12 mouse cellular contexts compared by ENCODE assay signal in the genomic region with DNA sequence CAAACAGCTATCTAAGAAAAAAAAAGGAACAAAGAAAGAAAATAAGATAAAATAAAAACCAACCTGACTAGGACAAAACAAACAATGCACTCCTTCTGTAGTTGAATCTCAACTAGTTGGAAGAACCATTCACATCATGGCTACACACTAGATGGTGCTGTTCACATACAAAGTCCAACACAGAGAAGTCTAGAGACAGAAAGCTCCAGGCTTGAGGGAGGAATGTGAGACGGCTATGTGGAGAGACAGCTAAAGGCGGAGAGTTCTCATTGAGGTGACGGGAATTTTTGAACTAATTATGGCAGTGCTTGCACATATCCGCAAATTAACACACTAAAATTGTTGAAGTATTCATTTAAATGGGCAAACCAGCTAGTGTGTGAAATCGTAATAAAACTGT. TPM values are rescaled to one million over a fixed set of nuclear protein-coding genes. Genes with fewer than 3 reads are reported as not detected.
A peak's percentile ranks its signal among the peaks of the same experiment; 100 is the strongest.
DNase-seq lines count a peak whose midpoint lies in the region; ATAC-seq and TF ChIP-seq lines count a peak whose summit lies in the region.
"Had no signal": no experiment of that assay in that cellular context is flagged by ENCODE, and none has a peak within 500 bp of the region (broad histone marks: within the 10 kb centered on the region; RNA-seq: fewer than 3 reads in every experiment).

No protein-coding gene starts in this region.

- no peak overlapping the region for H3K4me2 ChIP-seq in heart, postnatal 0 days (ENCODE audit: low read depth, low read length)
- H3K4me2 ChIP-seq: embryonic facial prominence, embryonic 13.5 days; intestine, embryonic 15.5 days; liver, embryonic 11.5 days had no signal

- no peaks in the 10 kb centered on the region for H3K4me1 ChIP-seq in heart, postnatal 0 days (ENCODE audit: control insufficient read depth, insufficient read depth)
- H3K4me1 ChIP-seq: intestine, embryonic 15.5 days had no signal

- DNase-seq in heart, postnatal 0 days (ENCODE audit: low spot score) = peak; percentile 18
- no peak for DNase-seq in heart, postnatal 4 days
- DNase-seq in lung, postnatal 36 days = peak; percentile 32
- no peak for DNase-seq in lung, postnatal 25 days (ENCODE audit: low spot score)
- DNase-seq in NIH3T3 (ENCODE audit: low read depth) = peak; percentile 32
- DNase-seq in induced T-regulatory cell, adult 2 months (ENCODE audit: low read depth) = peak; percentile 13
- DNase-seq: cerebellum, adult 8-10 months had no signal

- H3K9me3 ChIP-seq in heart, postnatal 0 days (replicated peaks; ENCODE audit: control insufficient read depth, low read length) = no peaks in the 10 kb centered on the region
- H3K9me3 ChIP-seq: embryonic facial prominence, embryonic 13.5 days; intestine, embryonic 15.5 days had no signal

- peak; percentile 49 for TF ChIP-seq CTCF in heart, postnatal 0 days (IDR thresholded peaks at IDR 0.05; ENCODE audit: low read depth)

- no peak overlapping the region for H3K9ac ChIP-seq in heart, postnatal 0 days (replicated peaks; ENCODE audit: low read depth, low read length)
- H3K9ac ChIP-seq: embryonic facial prominence, embryonic 13.5 days; intestine, embryonic 15.5 days had no signal

- no peak for TF ChIP-seq EP300 in heart, postnatal 0 days (IDR thresholded peaks at IDR 0.05; ENCODE audit: low read depth)

- H3K27ac ChIP-seq in heart, postnatal 0 days (ENCODE audit: low read depth) = no peak overlapping the region
- H3K27ac ChIP-seq: embryonic facial prominence, embryonic 13.5 days; intestine, embryonic 15.5 days had no signal

- no peak for ATAC-seq in heart, postnatal 0 days (ENCODE audit: insufficient read depth, low read depth)
- ATAC-seq in erythroid progenitor cell, adult 5-6 weeks (replicated peaks; ENCODE audit: low FRiP score, poor library complexity, severe bottlenecking) = no peak
- ATAC-seq: intestine, embryonic 15.5 days had no signal

- no peaks in the 10 kb centered on the region for H3K36me3 ChIP-seq in heart, postnatal 0 days (replicated peaks; ENCODE audit: control insufficient read depth, insufficient read depth, low read length)
- H3K36me3 ChIP-seq: embryonic facial prominence, embryonic 13.5 days; intestine, embryonic 15.5 days had no signal

- H3K4me3 ChIP-seq in heart, postnatal 0 days (ENCODE audit: low read depth, low read length) = no peak overlapping the region
- H3K4me3 ChIP-seq: embryonic facial prominence, embryonic 13.5 days; intestine, embryonic 15.5 days; myocyte had no signal

- H3K27me3 ChIP-seq in heart, postnatal 0 days (ENCODE audit: control insufficient read depth, insufficient read depth, low read length) = no peaks in the 10 kb centered on the region
- H3K27me3 ChIP-seq: embryonic facial prominence, embryonic 13.5 days; intestine, embryonic 15.5 days had no signal

- 57% methylated on average over 5 of the region's 5 CpGs for WGBS in heart, postnatal 0 days

RNA-seq across cellular contexts. Expression of a gene that starts 43.7 kb away (rescaled TPM):
- total RNA-seq in heart, postnatal 0 days (2014; rRNA removed; ENCODE audit: low replicate concordance) = 3.7 and 5.3 TPM in 2 replicates
- polyA plus RNA-seq in heart, postnatal 0 days (2015; fragmentation: Nextera tagmentation; extraction: Ambion mirVana) = 30.9 and 32.3 TPM in 2 replicates
- 10 to 100 TPM; 28.8 to 30.0 TPM for total RNA-seq in heart, postnatal 4 days (2021)
- 17.2 and 20.9 TPM in 2 replicates for total RNA-seq in erythroid progenitor cell, adult 5-6 weeks (2015; ENCODE audit: low replicate concordance)
- total RNA-seq in erythroid progenitor cell, adult 5-6 weeks (2017; ENCODE audit: low replicate concordance) = 8.1 and 11.9 TPM in 2 replicates

Comparison
In these comparisons a context has a peak if more than half of its experiments do, and no peak if none do; other contexts are left out.
1. DNase-seq: peak in heart, postnatal 0 days (single experiment), lung, postnatal 36 days (single experiment), NIH3T3 (single experiment) and induced T-regulatory cell, adult 2 months (single experiment); none in heart, postnatal 4 days (single experiment) and lung, postnatal 25 days (single experiment).